Mouse (Mus musculus) R1 (cell line): ENCODE data around the gene Ssc5d.

Source experiments
- DNase-seq: peaks from one replicate; pipeline ENCODE4 v3.0.0-alpha.2; 2018; ENCODE audit warnings: low read depth, low spot score

The Ssc5d gene

DNA sequence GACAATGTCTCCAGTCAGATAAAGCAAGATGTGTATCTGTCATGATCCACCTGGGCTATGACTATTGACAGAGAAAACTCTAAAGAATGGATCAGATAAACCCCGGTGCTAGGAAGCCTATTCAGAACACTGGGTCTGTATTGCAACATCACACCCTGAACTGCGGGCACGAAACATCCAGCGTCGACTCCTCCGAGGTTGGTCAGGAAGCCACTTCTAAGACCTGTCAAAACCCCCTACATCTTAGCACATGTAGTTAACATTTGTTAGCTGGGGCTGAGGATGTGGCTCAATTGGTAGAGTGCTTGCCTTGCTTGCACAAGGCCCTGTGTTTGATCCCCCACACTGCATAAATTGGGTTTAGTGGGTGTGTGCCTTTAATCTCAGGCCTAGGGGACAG is 22.8 kb downstream of the Ssc5d start:
- no peak for DNase-seq

DNA sequence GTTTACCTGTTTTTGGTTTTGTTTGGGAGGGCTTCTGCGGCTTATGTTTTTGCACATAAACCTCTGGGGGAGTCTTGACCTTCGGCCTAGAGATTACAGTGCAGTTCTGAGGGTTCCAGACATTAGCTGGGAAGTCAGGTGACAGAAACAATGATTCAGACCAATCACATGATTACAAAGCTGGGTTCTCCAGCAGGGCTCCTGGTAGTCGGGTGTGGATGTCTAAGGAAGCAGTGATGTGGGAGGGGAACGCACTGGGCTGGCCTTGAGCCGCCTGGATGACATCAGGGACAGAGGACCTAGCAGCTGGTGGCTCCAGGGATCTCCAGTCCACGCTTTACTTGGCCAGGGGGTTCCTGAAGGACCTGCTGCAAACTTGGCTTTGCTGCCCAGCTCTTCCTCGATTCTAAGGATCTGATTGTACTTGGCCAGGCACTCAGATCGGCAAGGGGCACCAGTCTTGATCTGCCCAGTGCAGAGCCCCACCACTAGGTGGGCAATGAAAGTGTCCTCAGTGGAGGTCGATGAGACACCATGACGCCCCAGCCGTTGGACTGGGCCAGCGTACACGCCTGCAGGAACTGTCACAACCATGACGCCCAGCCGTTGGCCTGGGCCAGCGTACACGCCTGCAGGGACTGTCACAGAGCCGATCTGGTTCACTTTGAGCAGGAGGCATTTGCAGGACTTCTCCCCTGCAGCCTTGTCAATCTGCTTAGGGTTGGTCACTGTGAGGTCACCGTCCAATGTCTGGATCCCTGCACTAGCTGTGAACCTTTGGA is 25.2 kb downstream of the Ssc5d start:
- DNase-seq: peak; percentile 26

DNA sequence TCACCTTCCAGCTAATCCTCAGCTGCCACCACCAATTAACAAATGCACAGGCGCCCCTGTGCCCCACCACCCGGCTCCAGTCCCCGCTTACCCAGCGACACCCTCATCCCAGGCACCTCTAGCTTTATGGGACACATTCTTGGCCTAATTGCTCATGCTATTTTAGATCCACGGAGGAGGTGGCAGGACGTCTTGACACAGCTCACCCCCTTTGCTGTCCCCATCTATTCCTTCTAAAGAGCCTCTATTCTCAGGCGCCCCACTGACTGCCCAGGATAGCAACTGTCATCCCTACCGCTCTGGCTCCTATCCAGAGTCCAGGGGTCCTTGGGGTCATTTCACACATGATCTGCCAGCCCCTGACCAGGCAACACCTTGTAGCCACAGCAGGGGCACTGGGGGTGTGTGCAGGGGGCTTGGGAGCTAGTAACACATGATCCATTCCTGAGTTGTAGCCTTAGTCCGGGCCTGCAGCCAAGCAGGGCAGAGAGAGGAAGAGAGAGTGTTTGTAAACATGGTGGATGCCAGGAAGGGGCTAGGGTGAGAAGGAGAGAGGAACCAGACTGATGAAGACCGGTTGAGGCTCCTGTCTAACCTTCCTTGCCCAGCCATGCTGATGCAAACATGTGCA is 28.3 kb downstream of the Ssc5d start:
- no peak for DNase-seq

DNA sequence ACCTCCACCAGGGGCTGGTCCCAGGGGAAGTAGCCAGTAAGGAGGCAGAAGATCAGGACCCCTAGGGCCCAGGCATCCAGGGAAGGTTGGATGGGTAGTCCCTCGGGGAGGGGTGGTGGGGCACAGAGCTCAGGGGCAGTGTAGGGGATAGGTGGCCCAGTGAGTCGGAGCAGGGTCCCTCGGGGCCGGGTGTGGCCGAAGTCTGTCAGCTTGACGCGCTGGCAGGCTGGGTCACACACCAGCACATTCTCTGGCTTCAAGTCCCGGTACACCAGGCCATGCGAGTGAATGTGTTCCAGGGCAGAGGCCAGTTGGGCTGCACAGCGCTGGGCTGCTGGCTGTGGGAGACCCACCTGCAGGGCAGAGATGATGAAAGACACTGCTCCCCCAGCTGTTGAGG is 31.8 kb downstream of the Ssc5d start:
- DNase-seq: no peak

DNA sequence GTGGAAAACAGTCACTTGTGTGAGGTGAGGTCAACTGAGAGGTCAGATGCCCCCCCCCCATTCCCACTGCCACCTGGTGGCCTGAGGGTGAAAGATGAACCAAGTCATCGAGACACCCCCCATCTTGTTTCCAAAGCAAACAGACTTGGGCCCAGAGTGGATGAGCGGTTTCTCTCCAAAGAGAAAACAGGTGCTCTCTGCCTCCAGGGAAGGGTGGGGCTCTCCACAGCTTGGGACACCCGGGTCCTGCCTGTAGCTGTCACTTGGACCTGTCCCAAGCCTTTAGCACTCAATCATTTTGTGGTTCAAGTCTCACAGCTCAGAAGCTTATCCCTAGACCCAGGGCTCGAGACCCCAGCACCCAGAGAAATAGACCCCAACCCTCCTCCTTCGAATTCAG is 37.9 kb downstream of the Ssc5d start:
- no peak for DNase-seq

DNA sequence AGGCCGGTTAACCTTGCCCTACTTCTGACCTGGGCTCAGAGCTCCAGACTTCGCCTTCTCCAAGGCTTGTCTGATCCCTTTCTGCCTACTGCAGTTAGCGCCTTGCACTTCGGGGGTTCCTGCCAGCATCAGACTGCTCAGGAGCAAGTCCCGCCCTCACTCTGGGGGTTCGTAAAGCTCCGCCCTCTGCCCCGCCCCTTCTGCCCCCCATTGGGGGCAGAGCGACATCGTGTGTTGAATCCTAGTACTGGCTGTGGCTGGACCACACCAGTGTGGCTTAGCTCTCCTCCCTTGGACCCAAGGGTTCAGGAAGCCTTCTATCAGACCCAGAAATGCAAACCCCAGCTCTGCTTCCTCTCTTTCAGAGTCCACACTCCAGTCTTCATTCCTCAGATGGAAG is 38.7 kb downstream of the Ssc5d start, which contains the start of gene Sbk2:
Gene Sbk2 (minus strand): TSS at position 135 of the 400 bp plus-strand sequence.
- DNase-seq: peak; percentile 89

DNA sequence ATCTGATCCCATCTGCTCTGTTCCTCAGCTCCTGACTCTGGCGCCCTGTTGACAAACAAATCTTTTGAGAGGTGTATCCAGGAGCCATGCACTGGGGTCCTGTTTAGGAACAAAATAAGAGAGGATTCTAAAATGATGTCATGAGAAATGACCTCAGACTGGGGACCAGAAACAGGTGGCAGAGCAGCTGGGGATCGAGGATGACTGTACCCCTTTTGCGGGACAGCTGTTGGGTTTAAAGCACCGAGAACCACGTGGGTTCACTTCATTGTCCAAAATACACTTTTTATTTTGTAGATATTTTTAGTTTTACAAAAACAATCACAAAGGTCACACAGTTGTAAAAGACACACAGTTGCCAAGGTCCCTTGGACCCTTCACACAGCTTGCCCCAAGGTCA is 39.4 kb downstream of the Ssc5d start:
- DNase-seq: no peak

DNA sequence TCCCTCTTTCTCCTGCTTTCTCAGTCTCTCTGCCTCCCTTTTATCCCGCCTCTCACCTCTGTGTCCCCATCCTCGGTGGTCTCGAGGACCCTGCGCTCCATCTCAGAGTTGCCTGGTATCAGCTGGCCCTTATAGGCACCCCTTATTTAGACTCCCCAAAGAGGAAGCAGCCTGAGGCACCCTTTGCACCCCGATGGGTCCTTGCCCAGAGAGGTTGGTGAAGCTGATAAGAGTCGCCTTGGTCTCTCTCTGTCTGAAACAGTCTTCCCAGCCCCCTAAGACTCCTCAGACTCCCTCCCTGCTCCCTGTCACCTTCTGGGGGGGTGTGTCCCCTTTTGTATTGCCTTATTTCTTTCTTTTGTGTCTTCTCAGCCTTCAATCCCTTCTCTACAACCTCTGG is 45.5 kb downstream of the Ssc5d start, which contains the start of gene Sbk3:
Gene Sbk3 (minus strand): TSS at position 101 of the 400 bp plus-strand sequence.
- no peak for DNase-seq

DNA sequence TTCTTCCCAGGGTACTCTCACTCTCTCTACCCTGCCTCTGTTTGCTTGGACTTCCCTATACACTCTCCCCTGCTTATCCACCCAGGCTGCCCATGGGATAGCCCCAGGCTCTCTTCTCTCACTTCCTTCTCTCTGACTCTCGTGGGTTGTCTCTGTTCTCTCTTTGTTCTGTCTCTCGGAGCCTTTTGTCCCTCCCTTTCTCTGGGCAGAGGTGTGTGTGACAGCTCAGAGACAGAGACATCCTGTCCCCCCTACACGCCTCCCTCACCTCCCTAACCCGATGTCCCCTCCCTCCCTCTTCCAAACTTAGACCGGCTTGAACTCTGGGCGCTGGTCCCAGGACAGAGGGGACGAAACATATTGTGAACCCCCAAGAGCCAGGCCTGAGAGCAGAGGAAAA is 46.1 kb downstream of the Ssc5d start:
- DNase-seq: no peak

DNA sequence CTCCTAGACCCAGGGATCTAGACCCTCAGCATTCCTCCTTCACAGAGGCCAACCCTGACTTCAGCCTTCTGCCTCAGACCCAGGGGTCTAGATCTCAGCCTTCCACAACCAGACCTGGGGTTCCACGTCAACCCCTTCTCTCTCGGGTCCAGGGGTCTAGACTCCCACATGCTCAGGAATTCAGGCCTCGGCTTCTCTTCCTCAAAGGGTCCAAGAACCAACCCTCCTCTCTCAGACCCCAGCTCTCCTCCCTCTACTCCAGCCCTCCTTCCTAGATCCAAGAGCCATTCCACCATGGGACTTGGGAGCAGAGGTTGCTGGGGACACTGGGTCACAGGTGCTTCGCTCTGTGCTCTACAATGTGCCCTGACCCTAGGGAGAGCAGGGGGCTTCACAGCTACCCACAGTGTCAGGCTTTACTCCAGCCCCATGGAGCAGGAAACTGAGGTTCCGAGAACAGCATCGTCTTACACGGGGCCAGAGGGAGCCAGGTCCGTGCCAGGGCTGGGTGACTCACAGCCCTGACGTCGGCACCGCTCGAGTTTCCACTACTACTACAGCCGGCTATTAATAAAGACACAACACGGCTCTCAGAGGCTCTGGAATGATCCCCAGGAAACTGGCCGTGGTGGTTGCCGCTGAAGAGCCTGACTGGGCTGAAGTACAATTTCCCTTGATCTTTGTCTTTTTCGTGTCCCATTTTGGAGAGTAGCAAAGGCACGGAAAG is 46.9 kb downstream of the Ssc5d start:
- DNase-seq: no peak

DNA sequence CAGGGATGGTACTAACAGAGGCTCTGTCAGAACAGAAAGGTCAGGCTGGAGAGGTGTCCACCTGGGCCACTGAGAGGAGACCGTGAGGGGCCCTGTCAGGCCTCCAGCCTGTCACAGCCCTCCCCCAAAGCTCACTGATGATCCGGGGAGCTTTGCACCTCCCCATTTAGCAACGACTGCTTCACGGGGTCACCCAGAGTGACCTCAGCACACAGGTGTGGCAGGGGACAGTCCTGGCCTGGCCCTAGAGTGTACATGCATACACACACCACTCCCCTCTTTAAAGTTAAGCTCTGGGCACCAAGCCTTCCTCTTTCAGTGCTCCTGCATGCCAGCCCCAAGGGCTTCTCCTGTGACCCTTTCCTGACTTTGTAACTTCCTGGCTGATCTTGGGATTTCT is 49.9 kb downstream of the Ssc5d start:
- DNase-seq: no peak

DNA sequence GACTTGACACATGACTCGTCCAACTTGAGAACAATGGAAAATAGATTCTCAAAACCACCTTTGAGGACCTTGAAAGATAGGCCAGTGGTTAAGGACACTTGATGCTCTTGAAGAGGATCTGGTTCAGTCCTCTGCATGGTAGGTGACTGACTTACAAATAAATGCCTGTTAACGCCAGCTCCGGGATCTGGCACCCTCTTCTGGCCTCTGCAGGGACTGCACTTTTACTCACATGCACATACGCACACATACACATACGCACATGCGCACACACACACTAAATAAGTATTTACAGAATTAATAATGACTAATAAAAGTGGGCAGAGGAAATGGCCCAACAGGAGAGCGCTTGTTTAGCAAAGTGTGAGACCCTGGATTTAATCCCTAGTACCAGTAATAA is 51.2 kb downstream of the Ssc5d start:
- DNase-seq: peak; percentile 72

DNA sequence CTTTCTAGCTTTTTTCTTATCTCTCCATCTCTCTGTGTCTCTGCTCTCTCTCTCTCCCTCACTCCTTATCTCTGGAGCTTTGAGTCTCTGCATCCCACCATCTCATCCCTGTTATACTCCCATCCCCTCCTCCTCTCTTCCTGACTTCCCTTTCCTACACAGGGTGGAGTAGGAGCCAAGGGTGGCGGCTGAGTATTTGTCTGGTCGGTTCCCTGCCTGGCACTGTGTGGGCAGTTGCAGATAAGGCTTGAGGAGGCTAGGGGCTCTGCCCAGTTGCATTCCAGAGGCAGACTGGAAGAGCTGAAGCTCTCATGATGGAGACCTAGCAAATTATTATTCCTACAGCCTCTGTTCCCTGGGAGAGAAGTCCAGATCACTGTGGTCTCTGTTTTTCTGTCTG is 62.7 kb downstream of the Ssc5d start:
- no peak for DNase-seq

DNA sequence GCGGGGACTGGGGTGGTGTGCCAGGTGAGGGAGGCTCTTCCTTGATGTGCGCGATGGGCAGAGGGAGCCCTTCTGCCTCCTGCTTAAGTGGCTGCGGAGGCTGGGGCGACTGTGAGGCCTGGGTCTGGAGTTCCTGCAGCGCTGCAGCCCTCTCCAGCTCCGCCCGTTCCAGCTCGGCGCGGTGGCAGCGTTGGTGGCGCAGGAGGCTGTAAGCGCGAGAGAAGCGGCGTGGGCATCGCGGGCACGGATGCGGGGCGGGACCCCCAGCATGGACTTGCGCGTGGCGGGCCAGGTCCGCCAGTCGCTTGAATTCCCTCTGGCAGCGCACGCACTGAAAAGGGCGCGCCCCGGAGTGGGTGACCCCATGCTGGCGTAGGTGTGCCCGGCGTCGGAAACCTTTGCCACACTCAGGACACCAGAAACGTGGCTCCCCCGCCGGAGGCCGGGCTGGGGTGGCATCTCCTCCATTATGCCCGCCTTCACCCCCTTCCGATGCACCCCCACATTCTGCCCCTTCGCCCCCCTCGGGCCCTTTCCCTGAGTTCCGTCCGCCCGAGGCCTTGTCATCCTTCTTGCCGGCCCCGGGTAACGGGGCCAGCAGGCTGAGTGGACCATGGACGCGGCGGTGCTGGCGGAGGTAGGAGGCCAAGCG is 67.9 kb downstream of the Ssc5d start:
- DNase-seq: no peak

DNA sequence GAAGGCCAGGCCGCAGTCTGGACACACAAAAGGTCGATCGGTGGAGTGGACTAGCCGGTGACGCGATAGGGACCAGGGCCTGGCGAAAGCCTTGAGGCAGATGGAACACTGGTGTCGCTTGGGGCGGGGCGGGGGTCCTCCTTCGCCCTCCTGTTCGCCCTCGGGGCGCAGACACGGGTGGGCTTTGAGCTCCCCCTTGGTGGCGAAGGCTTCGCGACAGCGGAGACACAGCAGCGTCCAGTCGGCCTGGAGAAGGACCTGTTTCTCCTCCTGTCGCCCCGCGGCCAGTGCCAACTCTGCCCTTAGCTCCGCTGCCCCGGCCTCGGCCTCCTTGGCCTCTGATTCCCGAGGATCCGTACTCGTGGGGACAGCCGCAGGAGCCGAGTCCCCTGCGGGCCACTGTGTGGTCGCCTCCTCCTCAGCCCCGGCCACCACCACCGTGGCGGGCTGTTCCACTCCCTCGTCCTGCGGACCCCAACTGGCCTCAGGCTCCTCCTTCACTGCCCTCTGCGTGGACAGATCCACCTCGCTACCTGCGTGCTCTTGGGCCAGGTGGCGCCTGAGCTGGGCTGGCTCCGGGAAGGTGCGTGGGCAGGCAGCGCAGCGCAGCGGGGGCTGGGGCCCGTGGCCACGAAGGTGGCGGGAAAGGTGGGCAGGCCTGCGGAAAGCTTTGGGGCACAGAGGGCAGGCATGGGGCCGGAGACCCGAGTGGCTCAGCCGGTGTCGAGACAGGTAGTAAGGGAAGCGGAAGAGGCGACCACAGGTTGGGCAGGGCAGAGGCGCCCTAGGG is 68.6 kb downstream of the Ssc5d start:
- no peak for DNase-seq
